Mouse (Mus musculus) midbrain, embryonic 11.5 days (tissue): ENCODE data around the gene Nphp3. TPM values are rescaled to one million over a fixed set of nuclear protein-coding genes. Genes with fewer than 3 reads are reported as not detected.

Experiments
- ATAC-seq: fragments of 200-750 bp; cut with Nextera tagmentation; 2 replicates; pipeline ENCODE4 v1.8.0; 2017; ENCODE audit warnings: moderate TSS enrichment, moderate library complexity; ENCODE audit not compliant: low FRiP score
- DNase-seq: peaks from one replicate; pipeline ENCODE4 v3.0.0; 2015; ENCODE audit warnings: low spot score; ENCODE audit errors: missing footprints
- H3K27ac ChIP-seq: fragments of 300-500 bp; sonication (generic); 2 replicates; pipeline ENCODE4 v1.5.1; 2014; ENCODE audit warnings: low read depth, low read length
- H3K27me3 ChIP-seq: fragments of 300-500 bp; sonication (generic); 2 replicates; pipeline ENCODE4 v1.6.1; 2014; ENCODE audit warnings: mild to moderate bottlenecking, low read length, moderate library complexity, mixed read lengths; ENCODE audit not compliant: control insufficient read depth, insufficient read depth
- H3K36me3 ChIP-seq: fragments of 300-500 bp; sonication (generic); 2 replicates; pipeline ENCODE4 v1.6.1; 2014; ENCODE audit warnings: mild to moderate bottlenecking, low read length, moderate library complexity, mixed read lengths; ENCODE audit not compliant: control insufficient read depth, insufficient read depth
- H3K4me1 ChIP-seq: fragments of 300-500 bp; sonication (generic); 2 replicates; pipeline ENCODE4 v1.6.1; 2014; ENCODE audit warnings: low read length; ENCODE audit not compliant: control insufficient read depth, insufficient read depth
- H3K4me2 ChIP-seq: fragments of 300-500 bp; sonication (generic); 2 replicates; pipeline ENCODE4 v1.6.1; 2014; ENCODE audit warnings: mild to moderate bottlenecking, moderate library complexity
- H3K4me3 ChIP-seq: fragments of 300-500 bp; sonication (generic); 2 replicates; pipeline ENCODE4 v1.5.1; 2014; ENCODE audit warnings: low read depth, low read length
- H3K9ac ChIP-seq: fragments of 300-500 bp; sonication (generic); 2 replicates; pipeline ENCODE4 v1.6.1; 2014; ENCODE audit warnings: low read length
- H3K9me3 ChIP-seq: fragments of 300-500 bp; sonication (generic); 2 replicates; pipeline ENCODE4 v1.6.1; 2016; ENCODE audit warnings: low read length; ENCODE audit not compliant: control insufficient read depth
- WGBS: fragments of 180-500 bp; shearing (Covaris S2); extraction: QIAGEN DNeasy Blood & Tissue Kit; methylation state at CpG from one replicate; pipeline ENCODE4 v1.1.7; 2014; 5-methylcytosine and 5-hydroxymethylcytosine counted together
- polyA plus RNA-seq: library from polyadenylated mRNA; unstranded; fragments of >200 nt; fragmentation: Nextera tagmentation; extraction: Ambion mirVana; gene quantifications from 2 replicates; pipeline ENCODE4 v1.2.1, GENCODE M21; 2014

Nphp3 gene
- polyA plus RNA-seq, 1 experiment from 2014 or later = 3.3 TPM

DNA sequence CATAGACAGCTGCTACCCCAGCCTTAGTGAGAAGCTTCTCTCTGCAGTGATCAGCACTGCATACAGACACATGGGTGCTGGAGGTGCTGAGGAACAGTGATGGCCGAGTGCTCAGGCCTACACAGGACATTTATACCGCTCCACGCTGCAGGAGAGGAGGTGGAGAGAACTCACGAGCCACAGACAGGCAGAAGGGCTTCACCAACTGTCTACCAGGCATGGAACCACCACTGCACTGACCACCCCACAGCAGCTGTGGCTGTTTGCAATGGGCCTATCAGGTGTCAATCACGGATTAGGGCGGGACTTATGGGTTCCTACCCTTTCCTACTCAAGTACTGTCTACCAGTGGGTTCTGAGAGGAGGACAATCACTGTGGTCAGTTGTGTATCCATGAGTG is 48.7 kb downstream of the Nphp3 start:
- Histone ChIP-seq H3K9me3 (no peaks in the 10 kb centered on the region), H3K4me2 (no peak overlapping the region), H3K9ac (no peak overlapping the region), H3K27me3 (no peaks in the 10 kb centered on the region), H3K4me3 (no peak overlapping the region), H3K36me3 (peaks cover 20% of the 10 kb centered on the region), H3K4me1 (no peaks in the 10 kb centered on the region), H3K27ac (no peak overlapping the region)
- DNase-seq (no peak), ATAC-seq (no peak)
- 95% methylated on average over 6 of the region's 6 CpGs for WGBS

DNA sequence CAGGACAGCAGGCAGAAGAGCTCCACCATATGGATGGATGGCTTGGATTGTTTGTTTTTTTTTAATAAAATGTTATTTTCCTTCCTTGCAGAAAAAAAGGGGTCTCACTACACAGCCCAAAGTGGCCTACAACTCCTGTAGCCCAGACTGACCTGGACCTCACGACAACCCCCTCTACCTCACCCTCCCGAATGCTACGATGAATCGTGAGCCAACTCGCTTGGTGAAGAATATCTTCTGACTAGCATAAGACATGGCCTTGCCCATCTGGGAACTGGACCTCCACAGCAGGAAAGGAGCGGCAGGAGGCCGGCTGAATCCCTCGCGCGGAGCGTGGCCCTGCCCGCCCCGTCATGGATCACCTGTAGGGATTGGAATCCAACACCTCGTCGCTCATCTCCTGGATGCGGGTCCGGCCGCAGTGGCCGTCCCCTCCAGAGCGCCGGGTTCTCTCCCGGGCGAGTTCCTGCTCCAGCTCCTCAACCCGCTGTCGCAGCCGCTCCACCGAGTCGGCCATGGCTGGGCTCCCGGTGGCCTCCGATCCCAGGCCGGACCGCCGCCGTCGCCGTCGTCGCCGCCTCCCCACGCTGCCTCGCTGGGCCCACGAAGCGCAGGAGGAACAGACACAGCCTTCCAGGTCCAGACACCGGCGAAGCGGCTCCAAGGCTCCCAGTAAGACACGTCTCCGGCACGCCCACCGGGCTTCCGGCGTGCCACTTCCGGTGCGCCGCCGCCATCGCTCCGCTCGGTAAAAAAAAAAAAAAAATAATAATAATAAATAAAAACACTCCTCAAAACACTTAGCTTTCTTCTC is 60.3 kb downstream of the Nphp3 start, which contains the start of gene Uba5:
Gene Uba5 (minus strand): TSS at position 705 of the 814 bp plus-strand sequence.
- H3K36me3 ChIP-seq = peaks cover 4% of the 10 kb centered on the region; the same call in 1 of the 2 replicates
- H3K9ac ChIP-seq = peak within 1 kb of the TSS; percentile 82
- H3K4me3 ChIP-seq = peak within 1 kb of the TSS; percentile 99
- ATAC-seq (peak; percentile 81), DNase-seq (no peak)
- peaks cover 14% of the 10 kb centered on the region for H3K4me1 ChIP-seq
- H3K4me2 ChIP-seq = peak within 1 kb of the TSS; percentile 90
- 0 out of 2 replicates have a peak within 1 kb of the TSS, but pooled peaks have one; percentile 48 for H3K27ac ChIP-seq
- WGBS = 1% methylated on average over 59 of the region's 59 CpGs
- no peaks in the 10 kb centered on the region for H3K9me3 ChIP-seq
- no peaks in the 10 kb centered on the region for H3K27me3 ChIP-seq

DNA sequence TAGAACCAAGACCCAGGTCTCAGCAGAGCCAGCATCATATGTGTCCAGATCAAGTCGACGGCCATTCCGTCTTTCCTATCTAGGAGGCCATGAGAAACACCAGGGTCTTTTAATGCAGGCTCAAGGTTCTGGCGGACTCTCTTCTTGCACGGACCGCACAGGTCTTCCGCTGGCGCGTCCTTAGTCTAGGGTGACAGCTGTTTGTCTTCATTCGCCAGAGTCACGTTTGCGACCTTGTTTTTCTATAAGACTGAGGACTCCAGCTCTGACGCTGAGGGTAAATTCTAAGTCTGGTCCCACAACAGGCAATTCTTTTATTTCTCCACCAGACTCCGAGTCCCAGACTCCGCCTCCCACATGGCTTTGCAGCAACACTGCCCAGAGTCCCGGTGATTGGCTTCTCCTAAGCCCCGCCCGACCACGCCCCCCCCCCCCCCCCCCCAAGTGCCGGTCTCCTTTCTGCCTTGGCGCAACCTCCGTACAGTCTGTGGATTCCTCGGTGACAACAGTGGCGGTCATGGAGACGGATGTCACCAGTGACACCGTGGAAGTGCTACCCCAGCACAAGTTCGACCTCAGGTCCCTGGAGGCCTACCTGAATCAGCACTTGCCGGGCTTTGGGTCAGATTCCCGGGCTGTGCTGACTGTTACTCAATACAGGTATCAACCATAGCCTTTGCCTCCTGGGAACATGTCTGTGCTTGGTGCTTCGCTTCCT is 61.1 kb downstream of the Nphp3 start, which contains the start of gene Acad11:
Gene Acad11 (plus strand): TSS at position 134 of the 718 bp plus-strand sequence.
- Histone ChIP-seq H3K27ac (0 out of 2 replicates have a peak within 1 kb of the TSS, but pooled peaks have one; percentile 48), H3K36me3 (no peaks in the 10 kb centered on the region; the same call in 1 of the 2 replicates), H3K4me2 (peak within 1 kb of the TSS; percentile 90), H3K9ac (peak within 1 kb of the TSS; percentile 82), H3K9me3 (no peaks in the 10 kb centered on the region), H3K27me3 (no peaks in the 10 kb centered on the region), H3K4me3 (peak within 1 kb of the TSS; percentile 99), H3K4me1 (peaks cover 14% of the 10 kb centered on the region)
- DNase-seq (peak; percentile 99), ATAC-seq (peak; percentile 97)
- under 1% methylated on average over 30 of the region's 30 CpGs for WGBS

DNA sequence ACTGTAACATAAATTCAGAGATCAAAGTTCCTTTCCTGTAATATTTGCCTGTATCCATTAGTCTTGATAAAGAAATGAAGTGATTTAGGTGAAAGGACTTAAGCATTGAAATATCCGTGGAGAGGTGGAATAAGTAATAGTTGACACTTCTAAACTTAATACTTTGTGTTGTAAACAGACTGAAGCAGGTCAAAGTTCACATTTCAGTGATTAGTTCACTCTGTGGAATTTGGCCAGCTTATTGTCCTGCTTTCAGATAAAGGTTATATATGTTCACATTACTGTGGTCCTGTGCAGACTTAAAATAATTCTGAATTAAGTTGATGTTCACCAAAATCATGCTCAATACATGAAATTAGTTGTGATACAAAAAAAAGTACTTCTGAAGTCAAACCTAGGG is 62.2 kb downstream of the Nphp3 start:
- ATAC-seq = no peak
- 42% methylated on average over 1 of the region's 1 CpGs for WGBS
- H3K9me3 ChIP-seq = no peaks in the 10 kb centered on the region

DNA sequence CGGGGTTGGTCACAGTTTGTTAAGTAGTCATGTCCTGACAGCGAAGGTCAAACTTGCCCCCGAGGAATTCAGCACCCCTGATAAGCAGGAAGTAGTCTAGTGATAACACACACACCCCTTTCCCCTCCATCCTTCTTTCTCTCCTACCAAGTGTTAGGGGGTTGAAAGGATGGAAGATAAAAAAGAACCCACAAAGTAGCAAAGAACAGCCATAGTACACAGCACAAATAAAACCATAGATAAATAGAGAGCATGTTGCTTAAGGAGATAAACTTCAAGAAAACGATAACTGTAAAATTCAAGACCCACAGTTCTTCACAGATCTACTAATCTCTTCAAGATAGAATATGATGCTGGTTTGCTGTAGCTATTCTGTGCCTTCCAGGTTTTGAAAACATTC is 67.9 kb downstream of the Nphp3 start:
- Histone ChIP-seq H3K27ac (no peak overlapping the region), H3K27me3 (no peaks in the 10 kb centered on the region), H3K4me1 (no peaks in the 10 kb centered on the region), H3K4me2 (no peak overlapping the region), H3K9me3 (no peaks in the 10 kb centered on the region), H3K4me3 (no peak overlapping the region), H3K36me3 (no peaks in the 10 kb centered on the region), H3K9ac (no peak overlapping the region)
- WGBS = 81% methylated on average over 4 of the region's 4 CpGs
- ATAC-seq (no peak), DNase-seq (no peak)

More for the DNA sequence above, 62.2 kb downstream of the Nphp3 start:
- no peak overlapping the region for H3K4me3 ChIP-seq
- DNase-seq = no peak
- no peak overlapping the region for H3K4me2 ChIP-seq
- H3K9ac ChIP-seq = no peak overlapping the region
- H3K27me3 ChIP-seq = no peaks in the 10 kb centered on the region
- H3K27ac ChIP-seq = no peak overlapping the region
- peaks cover 14% of the 10 kb centered on the region for H3K4me1 ChIP-seq
- no peaks in the 10 kb centered on the region; the same call in 1 of the 2 replicates for H3K36me3 ChIP-seq

DNA sequence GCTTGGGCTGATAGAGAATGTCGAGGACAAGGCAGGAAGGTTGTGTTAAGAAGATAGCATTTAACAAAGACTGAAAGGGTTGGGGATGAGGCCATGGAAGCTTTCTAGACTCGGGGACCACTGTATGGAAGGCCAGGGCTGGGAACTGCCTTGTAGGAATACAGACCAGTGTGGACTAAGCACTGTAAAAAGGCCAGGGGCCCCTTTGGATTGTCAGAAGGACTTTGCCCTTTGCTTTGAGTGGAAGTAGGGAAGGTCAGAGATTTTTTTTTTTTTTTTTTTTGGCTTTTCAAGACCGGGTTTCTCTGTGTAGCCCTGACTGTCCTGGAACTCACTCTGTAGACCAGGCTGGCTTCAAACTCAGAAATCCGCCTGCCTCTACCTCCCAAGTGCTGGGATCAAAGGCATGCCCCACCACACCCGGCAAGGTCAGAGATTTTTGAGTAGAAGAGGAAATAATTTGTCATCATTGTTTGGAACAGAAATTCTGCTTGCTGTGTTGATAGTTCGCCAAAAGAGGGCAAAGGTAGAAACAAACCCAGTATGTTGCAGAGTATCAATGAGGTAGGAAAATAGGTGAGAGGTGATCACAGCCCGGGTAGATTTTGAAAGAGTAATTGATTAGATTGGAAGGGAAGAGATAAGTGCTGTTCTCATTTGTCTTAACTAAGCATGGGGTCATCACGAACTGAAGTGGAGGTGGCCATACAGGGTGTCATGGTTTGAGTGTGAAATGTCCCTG is 68.7 kb downstream of the Nphp3 start:
- Histone ChIP-seq H3K4me1 (no peaks in the 10 kb centered on the region), H3K27ac (no peak overlapping the region), H3K4me3 (no peak overlapping the region), H3K9me3 (no peaks in the 10 kb centered on the region), H3K9ac (no peak overlapping the region), H3K36me3 (no peaks in the 10 kb centered on the region), H3K27me3 (no peaks in the 10 kb centered on the region), H3K4me2 (no peak overlapping the region)
- DNase-seq = no peak
- 76% methylated on average over 8 of the region's 8 CpGs for WGBS
- ATAC-seq = no peak

DNA sequence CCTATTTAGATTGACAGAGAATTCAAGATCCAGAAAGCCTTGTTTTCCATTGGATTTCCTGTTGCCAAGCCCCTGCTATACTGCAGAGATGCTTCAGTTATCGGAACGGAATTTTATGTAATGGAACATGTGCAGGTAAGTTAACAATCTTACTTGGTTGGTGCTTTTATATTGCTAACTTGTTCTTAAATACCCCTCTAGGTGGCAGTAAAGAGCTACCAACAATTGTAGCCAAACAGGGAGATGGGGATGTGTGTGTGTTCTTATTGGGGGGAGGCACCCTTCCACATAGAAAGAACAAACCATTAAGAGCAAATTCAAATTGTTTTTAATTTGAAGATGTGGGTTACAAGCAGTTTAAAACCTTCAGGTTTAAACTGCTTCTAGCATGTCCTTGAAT is 73.5 kb downstream of the Nphp3 start:
- DNase-seq (no peak), ATAC-seq (no peak)
- no peak overlapping the region for H3K4me3 ChIP-seq

DNA sequence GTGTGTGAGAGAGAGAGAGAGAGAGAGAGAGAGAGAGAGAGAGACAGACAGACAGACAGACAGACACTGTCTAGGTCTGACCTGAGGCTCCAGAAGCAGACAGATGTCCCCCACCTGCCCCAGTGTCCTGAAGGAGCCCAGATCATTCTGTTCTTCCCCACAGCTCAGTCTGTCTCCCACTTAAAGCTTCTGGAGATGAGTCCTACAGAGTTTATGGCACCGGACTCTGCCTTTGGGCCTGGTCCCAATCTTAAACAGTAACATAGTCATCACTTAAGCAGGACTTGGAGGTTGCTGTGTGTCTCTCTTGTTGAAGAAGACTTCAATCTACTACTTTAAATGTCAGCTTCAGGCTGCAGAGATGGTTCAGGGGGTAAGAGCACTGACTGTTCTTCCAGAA is 76.4 kb downstream of the Nphp3 start:
- DNase-seq (no peak), ATAC-seq (no peak)
- WGBS = 96% methylated on average over 1 of the region's 1 CpGs
- Histone ChIP-seq H3K27ac (no peak overlapping the region), H3K9me3 (no peaks in the 10 kb centered on the region), H3K4me2 (no peak overlapping the region), H3K27me3 (no peaks in the 10 kb centered on the region), H3K9ac (no peak overlapping the region), H3K36me3 (no peaks in the 10 kb centered on the region), H3K4me3 (no peak overlapping the region), H3K4me1 (no peaks in the 10 kb centered on the region)

More for the DNA sequence above, 73.5 kb downstream of the Nphp3 start:
- H3K4me2 ChIP-seq = no peak overlapping the region
- H3K27me3 ChIP-seq = no peaks in the 10 kb centered on the region
- H3K36me3 ChIP-seq = no peaks in the 10 kb centered on the region
- H3K9ac ChIP-seq = no peak overlapping the region
- H3K27ac ChIP-seq = no peak overlapping the region
- WGBS = 68% methylated on average over 2 of the region's 2 CpGs
- no peaks in the 10 kb centered on the region for H3K4me1 ChIP-seq
- H3K9me3 ChIP-seq = no peaks in the 10 kb centered on the region
